Mouse (Mus musculus) adrenal gland, postnatal 4 days (tissue): Measurements from ENCODE around the gene Atad1. TPM values are rescaled to one million over a fixed set of nuclear protein-coding genes. Genes with fewer than 3 reads are reported as not detected.
A peak's percentile ranks its signal among the peaks of the same experiment; 100 is the strongest.
"Not testable (repeated sequence)": the region's sequence is repeated elsewhere in the genome, so short reads cannot be mapped to it uniquely, and the experiment has no call there.

Source experiments
- DNase-seq, 2 experiments: peaks; one replicate each; pipeline ENCODE4 v3.0.0; 2021 to 2022; ENCODE audit warnings: low spot score in 2 of 2, mixed read lengths in 2 of 2
- long read RNA-seq, 2 experiments: library from polyadenylated mRNA; stranded (forward); transcript quantifications; one replicate each; pipeline ENCODE4 v2.0.0; 2021
- total RNA-seq, 2 experiments: library from RNA; stranded (reverse); gene quantifications; 2 replicates each; pipeline ENCODE4 v1.2.3; 2021

Gene Atad1
- total RNA-seq = 10 to 100 TPM; 70.7 to 72.4 TPM
- long read RNA-seq, experiment 1, transcript Atad1-203 (10 exons, 3,771 nt) = major isoform, 28 of 33 reads
- long read RNA-seq, experiment 1, partial matches to known transcripts = 3 of 33 reads
- long read RNA-seq, experiment 1, other reads (novel, unspliced or antisense) = 2 of 33 reads
- long read RNA-seq, experiment 2, transcript Atad1-203 (10 exons, 3,771 nt) = major isoform, 78 of 92 reads
- long read RNA-seq, experiment 2, partial matches to known transcripts = 9 of 92 reads
- long read RNA-seq, experiment 2, other reads (novel, unspliced or antisense) = 4 of 92 reads

GRCm38 (mm10) chr19:32739686-32740085 is at the start of gene Atad1:
Atad1 (minus strand) TSS chr19:32739786.
- no peak for DNase-seq

- DNase-seq = not testable (repeated sequence)
Observed at GRCm38 (mm10) chr19:32788016-32788415, 48.4 kb upstream of the Atad1 start.

DNA sequence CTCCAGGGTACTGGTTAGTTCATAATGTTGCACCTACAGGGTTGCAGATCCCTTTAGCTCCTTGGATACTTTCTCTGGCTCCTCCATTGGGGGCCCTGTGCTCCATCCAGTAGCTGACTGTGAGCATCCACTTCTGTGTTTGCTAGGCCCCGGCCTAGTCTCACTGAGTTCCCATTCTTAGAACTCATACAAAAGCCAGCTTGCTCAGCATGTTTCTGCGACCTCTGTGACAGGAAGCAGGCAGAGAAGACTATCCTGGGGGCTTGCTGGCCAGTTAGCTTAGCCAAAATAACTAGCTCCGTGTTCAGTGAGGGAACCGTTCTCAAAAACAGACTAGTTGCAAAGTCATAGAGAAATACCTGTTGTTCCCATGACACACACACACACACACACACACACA is 47.8 kb upstream of the Atad1 start:
- DNase-seq = not testable (repeated sequence)

DNA sequence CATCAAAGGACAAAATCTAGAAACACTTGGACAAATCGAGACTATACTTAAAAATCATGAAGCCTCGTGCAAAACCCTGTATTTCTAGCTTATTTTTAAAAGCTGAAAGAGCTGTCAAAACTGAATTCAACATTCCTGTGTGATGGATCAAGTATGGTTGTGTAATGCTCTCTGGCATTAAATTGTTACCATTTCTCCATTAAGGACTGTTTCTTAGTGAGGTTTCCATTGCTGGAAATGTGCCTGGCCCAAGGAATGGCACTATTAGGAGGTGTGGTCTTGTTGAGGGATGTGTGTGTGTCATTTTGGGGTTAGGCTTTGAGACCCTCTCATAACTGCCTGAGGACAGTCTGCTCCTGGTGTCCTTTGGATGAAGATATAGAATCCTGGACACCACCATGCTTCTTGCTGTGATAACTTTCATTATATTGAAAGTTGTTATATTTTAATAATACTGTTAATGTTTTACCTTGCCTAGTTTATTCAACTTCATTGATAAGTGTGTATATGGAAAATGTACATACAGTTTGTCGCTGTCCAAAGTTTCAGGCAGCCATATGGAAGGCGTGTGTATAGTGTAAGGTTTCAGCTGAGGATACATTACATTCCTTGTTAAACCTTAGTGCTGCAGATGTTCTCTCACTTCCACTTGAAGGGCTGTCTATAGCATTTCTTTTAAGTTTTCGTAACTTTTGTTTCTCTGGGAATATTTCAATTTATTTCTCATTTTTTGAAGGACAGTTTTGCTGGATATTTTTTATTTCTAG is 41.9 kb upstream of the Atad1 start:
- DNase-seq = no peak

GRCm38 (mm10) chr19:32779131-32779530 is 39.5 kb upstream of the Atad1 start:
- DNase-seq = no peak

DNA sequence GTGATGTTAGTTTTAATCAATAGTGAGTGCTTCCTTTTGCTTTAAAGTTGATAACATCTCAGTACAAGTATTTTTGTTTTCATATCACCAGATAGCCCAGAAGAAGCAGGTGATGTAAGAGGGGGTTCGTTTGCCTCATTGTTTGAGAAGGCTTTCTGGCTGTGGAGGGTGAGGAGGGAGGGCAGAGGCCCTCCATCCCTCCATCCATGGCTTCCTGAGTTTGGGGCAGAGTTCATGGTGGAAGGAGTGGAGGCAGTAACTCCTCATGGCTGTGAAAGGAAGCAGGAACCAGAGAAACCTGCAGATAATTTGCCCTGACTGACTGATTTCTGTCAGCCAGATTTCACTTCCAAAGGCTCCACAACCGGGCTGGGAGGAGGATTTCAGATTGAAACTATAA is 38.8 kb upstream of the Atad1 start:
- DNase-seq = no peak

- no peak for DNase-seq
Observed at GRCm38 (mm10) chr19:32762493-32762892, 22.9 kb upstream of the Atad1 start.

GRCm38 (mm10) chr19:32761162-32761561 is 21.6 kb upstream of the Atad1 start:
- DNase-seq = no peak

- no peak for DNase-seq
Observed at GRCm38 (mm10) chr19:32760499-32760898, 20.9 kb upstream of the Atad1 start.

- DNase-seq = no peak
Observed at GRCm38 (mm10) chr19:32759357-32760024, 19.9 kb upstream of the Atad1 start.

- DNase-seq = no peak
Observed at GRCm38 (mm10) chr19:32758793-32759161, 19.2 kb upstream of the Atad1 start.

GRCm38 (mm10) chr19:32757831-32758792 is 18.5 kb upstream of the Atad1 start:
- DNase-seq = peak; percentile 26 to 36

DNA sequence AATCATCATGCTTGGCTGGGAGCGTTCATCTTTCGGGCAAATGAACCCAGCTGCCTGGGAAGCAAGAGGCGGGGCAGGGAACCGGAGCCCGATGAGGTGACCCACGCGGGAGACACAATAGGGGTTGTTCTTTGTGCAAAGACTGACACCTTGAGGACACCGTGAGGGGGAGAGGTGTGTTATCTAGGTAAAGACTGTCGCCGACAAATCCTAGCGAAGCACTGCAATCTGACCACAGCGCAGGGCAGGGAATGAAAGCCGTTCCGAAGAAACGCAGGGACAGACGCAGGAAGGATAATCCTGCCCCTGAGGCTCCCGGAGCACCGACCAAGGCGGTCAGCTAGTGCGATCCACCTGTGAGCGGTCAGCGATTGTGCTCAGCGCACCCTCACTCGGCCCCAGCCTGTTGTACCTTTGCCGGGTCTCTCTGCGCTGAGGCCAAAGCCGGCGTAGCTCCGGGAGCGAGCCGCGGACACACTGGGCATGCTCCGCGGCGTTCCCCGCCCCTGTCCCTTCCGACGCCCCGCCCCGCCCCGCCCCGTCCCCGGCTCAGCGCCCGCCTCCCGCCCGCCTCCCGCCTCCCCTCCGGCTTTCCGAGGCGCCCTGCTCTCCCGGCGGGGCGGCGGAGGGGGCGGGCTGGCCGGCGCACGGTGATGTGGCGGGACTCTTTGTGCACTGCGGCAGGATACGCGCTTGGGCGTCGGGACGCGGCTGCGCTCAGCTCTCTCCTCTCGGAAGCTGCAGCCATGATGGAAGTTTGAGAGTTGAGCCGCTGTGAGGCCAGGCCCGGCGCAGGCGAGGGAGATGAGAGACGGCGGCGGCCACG is 17.5 kb upstream of the Atad1 start, which contains the start of gene Pten:
Gene Pten (plus strand): TSS at position 598 of the 826 bp plus-strand sequence.
- peak; percentile 91 to 96 for DNase-seq

DNA sequence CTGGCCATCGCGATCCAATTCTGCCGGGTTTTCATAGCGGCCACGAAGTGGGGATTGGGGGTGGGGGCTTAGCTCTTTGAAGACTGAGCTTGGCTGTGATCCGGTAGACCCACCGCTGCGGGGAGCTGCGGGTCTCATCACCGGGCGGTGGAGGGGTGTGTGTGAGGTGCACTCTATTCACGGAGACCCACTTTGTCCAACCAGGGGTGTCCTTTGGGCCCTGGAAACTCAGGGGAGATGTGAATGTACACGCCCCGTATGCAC is 17.0 kb upstream of the Atad1 start:
- no peak for DNase-seq

DNA sequence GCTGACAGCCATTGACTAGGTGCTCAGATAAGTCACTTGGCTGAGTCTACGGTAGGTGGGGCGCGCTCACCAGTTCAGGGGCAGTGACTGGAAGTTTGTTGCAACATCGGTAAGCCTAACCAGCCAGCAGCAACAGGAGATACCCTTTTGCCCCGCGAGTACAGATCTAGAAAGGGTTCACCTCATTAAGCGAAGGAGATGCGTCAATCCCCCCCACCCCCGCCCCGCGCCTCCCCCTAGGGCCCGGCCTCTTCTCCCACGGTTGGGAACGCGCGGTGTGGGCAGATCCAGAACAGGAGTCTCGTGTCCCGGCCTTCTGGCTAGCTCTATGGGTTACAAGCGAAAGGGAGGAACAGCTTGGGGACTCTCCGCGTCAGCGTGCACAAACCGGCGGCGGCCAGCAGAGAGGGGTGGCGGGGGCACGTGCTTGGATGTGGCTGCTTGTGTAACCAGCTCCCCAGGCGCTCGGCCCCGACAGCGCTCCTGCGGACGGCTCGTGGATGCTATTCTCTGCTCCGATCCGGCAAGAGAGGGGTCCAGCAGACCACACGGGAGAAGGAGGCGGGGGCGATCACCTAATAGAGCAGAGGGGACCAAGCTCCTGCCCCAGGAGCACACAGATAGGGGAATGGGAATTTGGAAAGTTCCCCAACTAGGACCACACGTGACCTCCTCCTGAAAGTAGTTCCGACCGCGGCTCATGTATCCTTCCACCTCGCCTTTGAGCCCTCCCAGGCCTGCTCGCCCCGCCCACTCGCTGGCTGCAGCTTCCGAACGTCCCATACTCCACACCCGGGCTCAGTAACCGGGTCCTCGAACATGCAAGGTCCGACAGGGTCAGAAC is 16.4 kb upstream of the Atad1 start:
- peak; percentile 82 to 90 for DNase-seq

GRCm38 (mm10) chr19:32755104-32755791 is 15.7 kb upstream of the Atad1 start:
- DNase-seq = no peak

DNA sequence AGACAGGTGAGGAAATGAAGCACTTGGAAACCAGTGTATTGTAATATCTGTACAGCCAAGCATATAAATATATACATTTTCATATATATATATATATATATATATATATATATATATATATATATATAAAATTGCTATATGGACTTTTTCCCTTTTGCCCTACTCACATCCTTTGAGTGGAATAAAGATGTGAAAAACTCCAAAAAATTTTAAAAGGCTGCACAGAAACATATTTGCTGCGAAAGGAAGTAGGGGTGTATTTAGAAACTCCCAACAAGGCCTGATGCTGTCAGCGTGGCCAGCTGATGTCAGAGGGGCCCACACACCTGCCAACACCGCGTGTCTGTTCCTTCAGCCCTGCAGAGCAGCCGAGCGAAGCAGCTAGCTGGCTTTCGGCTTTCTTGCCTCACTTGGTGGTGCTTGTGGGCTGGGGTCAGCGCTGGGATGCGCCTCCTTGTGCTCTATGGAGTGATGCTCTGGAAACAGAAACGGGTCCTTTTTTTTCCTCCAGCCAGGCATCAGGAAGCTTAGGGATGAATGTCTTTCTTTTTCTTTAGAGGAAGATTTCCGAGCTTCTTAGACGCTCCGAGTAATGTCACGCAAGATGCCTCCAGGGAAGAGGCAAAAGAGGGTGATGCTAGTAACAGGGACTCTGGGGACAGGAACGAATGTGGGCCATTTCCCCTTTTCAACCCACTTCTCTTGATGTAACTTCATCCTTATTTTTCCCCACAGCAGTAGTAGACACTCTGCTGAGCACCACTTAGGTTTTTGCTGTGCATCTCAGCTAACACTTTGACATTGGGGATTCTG is 14.8 kb upstream of the Atad1 start:
- no peak for DNase-seq

- no peak for DNase-seq
Observed at GRCm38 (mm10) chr19:32753386-32753785, 13.8 kb upstream of the Atad1 start.
